ENCODE assay signal across 8 mouse cellular contexts in the genomic region with DNA sequence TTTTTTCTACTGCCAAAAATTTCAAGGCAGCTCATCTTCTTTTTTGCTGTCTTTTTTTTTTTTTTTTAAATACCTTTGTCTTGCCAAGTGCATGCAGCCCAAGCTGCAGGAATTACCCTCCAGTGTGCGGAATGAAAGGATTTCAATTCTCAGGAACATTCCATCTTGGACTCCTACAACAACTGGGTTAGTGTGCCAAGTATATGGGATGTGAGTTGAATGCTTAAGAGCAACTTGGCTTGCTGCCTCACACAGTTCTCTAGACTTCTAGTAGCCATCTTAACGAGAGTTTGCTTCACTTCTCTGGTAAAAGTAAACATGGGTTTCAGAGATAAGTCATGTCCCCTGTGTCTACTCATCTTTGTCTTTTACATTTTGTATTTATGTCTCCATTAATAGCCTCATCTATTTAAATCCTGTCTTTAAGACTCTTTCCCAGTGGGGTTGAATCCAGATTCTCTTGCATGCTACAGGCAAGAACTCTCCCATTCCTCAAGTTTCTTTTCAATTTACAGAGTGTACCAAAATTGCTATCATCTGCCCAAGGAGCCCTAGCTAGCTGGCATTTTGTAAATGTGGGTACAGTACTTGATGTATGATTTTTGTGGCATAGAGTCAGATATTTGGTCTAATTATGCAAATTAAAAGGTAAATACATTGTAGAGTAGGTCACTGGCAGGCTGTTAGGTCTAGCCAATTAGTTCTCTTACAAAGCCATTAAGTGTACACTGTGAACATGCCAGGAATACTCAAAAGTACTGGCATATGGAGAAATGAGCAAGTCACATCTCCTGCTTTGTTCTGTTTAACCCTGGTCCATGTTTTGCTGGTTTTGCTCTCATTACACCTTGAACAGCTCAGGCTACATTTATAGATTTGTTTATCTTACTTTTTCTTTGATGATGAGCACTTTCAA. TPM values are rescaled to one million over a fixed set of nuclear protein-coding genes. Genes with fewer than 3 reads are reported as not detected.
DNase-seq lines count a peak whose midpoint lies in the region; ATAC-seq and TF ChIP-seq lines count a peak whose summit lies in the region.

No protein-coding gene starts in this region.

- intact Hi-C loops in left cerebral cortex, postnatal 14 days (cut with DNase I): no loop called here
- intact Hi-C loops in gastrocnemius, adult 2 months (cut with DNase I): no loop called here

- DNase-seq in midbrain, embryonic 11.5 days (ENCODE audit: low spot score, missing footprints): peak; percentile 14
- DNase-seq in midbrain, embryonic 10.5 days (ENCODE audit: low spot score): no peak
- DNase-seq in frontal cortex, postnatal 10 days (ENCODE audit: low spot score in 2 of 2): peak; percentile 34 to 42
- peak; percentile 74 to 82 for DNase-seq in left cerebral cortex, postnatal 14 days (ENCODE audit: low spot score in 2 of 2)
- peak; percentile 14 for DNase-seq in right cerebral cortex, postnatal 25 days
- no peak for DNase-seq in kidney, postnatal 10 days
- no peak for DNase-seq in kidney, adult 9 months
- no peak for DNase-seq in gastrocnemius, adult 2 months

- no peak overlapping the region for H3K4me2 ChIP-seq in midbrain, embryonic 11.5 days

- H3K4me1 ChIP-seq in midbrain, embryonic 11.5 days (ENCODE audit: control insufficient read depth, insufficient read depth, low read length): no peaks in the 10 kb centered on the region
- H3K4me1 ChIP-seq in midbrain, embryonic 10.5 days: no peaks in the 10 kb centered on the region

- H3K36me3 ChIP-seq in midbrain, embryonic 11.5 days (ENCODE audit: control insufficient read depth, insufficient read depth, low read length): no peaks in the 10 kb centered on the region
- no peaks in the 10 kb centered on the region for H3K36me3 ChIP-seq in midbrain, embryonic 10.5 days

- no peak for TF ChIP-seq CTCF in gastrocnemius, adult 2 months (IDR thresholded peaks at IDR 0.05)

- H3K27ac ChIP-seq in midbrain, embryonic 11.5 days (ENCODE audit: low read depth, low read length): no peak overlapping the region
- H3K27ac ChIP-seq in midbrain, embryonic 10.5 days (replicated peaks): no peak overlapping the region
- H3K27ac ChIP-seq in gastrocnemius, adult 2 months: no peak overlapping the region

- H3K4me3 ChIP-seq in midbrain, embryonic 11.5 days (ENCODE audit: low read depth, low read length): no peak overlapping the region
- no peak overlapping the region for H3K4me3 ChIP-seq in midbrain, embryonic 10.5 days
- no peak overlapping the region for H3K4me3 ChIP-seq in gastrocnemius, adult 2 months

- H3K27me3 ChIP-seq in midbrain, embryonic 11.5 days (ENCODE audit: control insufficient read depth, insufficient read depth, low read length): no peaks in the 10 kb centered on the region; the same call in 1 of the 2 replicates
- no peaks in the 10 kb centered on the region for H3K27me3 ChIP-seq in midbrain, embryonic 10.5 days (ENCODE audit: low read depth, poor library complexity, severe bottlenecking)

- H3K9me3 ChIP-seq in midbrain, embryonic 11.5 days (ENCODE audit: control insufficient read depth, low read length): no peaks in the 10 kb centered on the region
- no peaks in the 10 kb centered on the region for H3K9me3 ChIP-seq in midbrain, embryonic 10.5 days (replicated peaks)

- H3K9ac ChIP-seq in midbrain, embryonic 11.5 days (ENCODE audit: low read length): no peak overlapping the region

- WGBS in midbrain, embryonic 11.5 days: 78% methylated on average over 2 of the region's 2 CpGs
- WGBS in midbrain, embryonic 10.5 days: 89% methylated on average over 2 of the region's 2 CpGs

- no peak for ATAC-seq in midbrain, embryonic 11.5 days (ENCODE audit: low FRiP score)

RNA-seq across cellular contexts. Expression of gene Ercc6l2, which starts 35.4 kb away (rescaled TPM):
- polyA plus RNA-seq in midbrain, embryonic 11.5 days (2014; fragmentation: Nextera tagmentation; extraction: Ambion mirVana): 23.6 and 26.8 TPM in 2 replicates
- 21.6 and 23.0 TPM in 2 replicates for polyA plus RNA-seq in midbrain, embryonic 10.5 days (2016; fragmentation: Nextera tagmentation; extraction: Ambion mirVana)
- total RNA-seq in left cerebral cortex, postnatal 14 days (2021): 10 to 100 TPM; 15.2 to 15.5 TPM
- total RNA-seq in gastrocnemius, adult 2 months (2021): 10 to 100 TPM; 19.4 to 20.2 TPM

Comparison
In these comparisons a context has a peak if more than half of its experiments do, and no peak if none do; other contexts are left out.
1. DNase-seq: peak in midbrain, embryonic 11.5 days (single experiment), frontal cortex, postnatal 10 days (2 of 2), left cerebral cortex, postnatal 14 days (2 of 2) and right cerebral cortex, postnatal 25 days (single experiment); none in midbrain, embryonic 10.5 days (single experiment), kidney, postnatal 10 days (single experiment), kidney, adult 9 months (single experiment) and gastrocnemius, adult 2 months (single experiment).